Mouse (Mus musculus) CH12.LX (cell line): ENCODE data around the gene Stard10. TPM values are rescaled to one million over a fixed set of nuclear protein-coding genes. Genes with fewer than 3 reads are reported as not detected.

ENCODE experiments used
- DNase-seq: peaks from one replicate; pipeline ENCODE4 v3.0.0-alpha.2; 2013; ENCODE audit errors: extremely low read depth
- H3K27ac ChIP-seq: 2 replicates; pipeline ENCODE4 v1.5.1; 2012; ENCODE audit warnings: low read depth, mild to moderate bottlenecking, control low read depth, moderate library complexity; ENCODE audit not compliant: insufficient read depth
- H3K27me3 ChIP-seq: replicated peaks from 2 replicates; pipeline ENCODE3; 2012; ENCODE audit warnings: inconsistent platforms
- H3K36me3 ChIP-seq, 2 experiments: replicated peaks in 1 of 2; 2 replicates each; pipeline versions ENCODE3 to v1.6.1; 2012; ENCODE audit warnings: inconsistent platforms in 1 of 2, low read length in 1 of 2, mild to moderate bottlenecking in 1 of 2, mixed read lengths in 1 of 2, moderate library complexity in 1 of 2; ENCODE audit not compliant: control insufficient read depth in 1 of 2, insufficient read depth in 1 of 2
- H3K4me1 ChIP-seq, 2 experiments: 2 replicates each; pipeline ENCODE4 v1.6.1; 2012; ENCODE audit warnings: inconsistent platforms in 1 of 2, moderate library complexity in 1 of 2; ENCODE audit not compliant: insufficient read depth in 2 of 2, control insufficient read depth in 1 of 2
- H3K4me2 ChIP-seq: 2 replicates; pipeline ENCODE4 v1.6.1; 2012; ENCODE audit warnings: low read depth, mild to moderate bottlenecking, control low read depth; ENCODE audit not compliant: poor library complexity, insufficient read depth, severe bottlenecking
- H3K4me3 ChIP-seq, 3 experiments: fragments of 150-350 bp in 1 of 3; sonication (generic) in 1 of 3; replicated peaks in 1 of 3; 2 replicates each; pipeline versions ENCODE3 to v1.5.1; 2011 to 2012; ENCODE audit warnings: low read depth in 2 of 3, low read length in 2 of 3, mild to moderate bottlenecking in 2 of 3, moderate library complexity in 2 of 3, control low read depth in 1 of 3, improper control_type of control experiment in 1 of 3, inconsistent platforms in 1 of 3, mixed read lengths in 1 of 3; ENCODE audit not compliant: poor library complexity in 1 of 3
- H3K79me2 ChIP-seq: replicated peaks from 2 replicates; pipeline ENCODE4 v1.6.1; 2012; ENCODE audit warnings: mild to moderate bottlenecking, moderate library complexity; ENCODE audit not compliant: control insufficient read depth, poor library complexity, insufficient read depth, severe bottlenecking; ENCODE audit errors: extremely low read depth
- H3K9ac ChIP-seq: 2 replicates; pipeline ENCODE4 v1.6.1; 2012; ENCODE audit warnings: low read depth, mild to moderate bottlenecking, control low read depth, moderate library complexity; ENCODE audit not compliant: insufficient read depth
- H3K9me3 ChIP-seq: replicated peaks from 2 replicates; pipeline ENCODE3; 2012; ENCODE audit warnings: low read length, inconsistent platforms, mixed read lengths
- BHLHE40 ChIP-seq: IDR thresholded peaks from 2 replicates; pipeline ENCODE4 v1.6.1; 2011; ENCODE audit warnings: mild to moderate bottlenecking, low read depth, low read length, improper control_type of control experiment
- CTCF ChIP-seq, 2 experiments: IDR thresholded peaks in 1 of 2; conservative IDR thresholded peaks in 1 of 2; 2 replicates each; pipeline ENCODE4 v1.5.1; 2011 to 2012; ENCODE audit warnings: low read depth in 2 of 2, low read length in 2 of 2, improper control_type of control experiment in 1 of 2, inconsistent platforms in 1 of 2, mild to moderate bottlenecking in 1 of 2, moderate library complexity in 1 of 2
- ELF1 ChIP-seq: IDR thresholded peaks from 2 replicates; pipeline ENCODE4 v1.6.1; 2014; ENCODE audit warnings: low read depth, mild to moderate bottlenecking, inconsistent platforms, low read length, improper control_type of control experiment
- EP300 ChIP-seq: IDR thresholded peaks from 2 replicates; pipeline ENCODE4 v1.6.1; 2011; ENCODE audit warnings: low read length, improper control_type of control experiment
- ETS1 ChIP-seq: conservative IDR thresholded peaks from 2 replicates; pipeline ENCODE4 v1.6.1; 2012; ENCODE audit warnings: low read depth, mild to moderate bottlenecking, inconsistent platforms, low read length, improper control_type of control experiment, moderate library complexity
- HCFC1 ChIP-seq: IDR thresholded peaks from 2 replicates; pipeline ENCODE4 v1.6.1; 2012; ENCODE audit warnings: low read depth, mild to moderate bottlenecking, inconsistent platforms, low read length, improper control_type of control experiment
- IRF4 ChIP-seq: IDR thresholded peaks from 2 replicates; pipeline ENCODE4 v1.6.1; 2014; ENCODE audit warnings: low read depth, mild to moderate bottlenecking, inconsistent platforms, low read length, improper control_type of control experiment
- JUN ChIP-seq: IDR thresholded peaks from 2 replicates; pipeline ENCODE4 v1.6.1; 2011; ENCODE audit warnings: low read depth, mild to moderate bottlenecking, low read length, improper control_type of control experiment, moderate library complexity; ENCODE audit not compliant: insufficient read depth
- JUND ChIP-seq: conservative IDR thresholded peaks from 2 replicates; pipeline ENCODE4 v1.6.1; 2011; ENCODE audit warnings: low read depth, low read length, improper control_type of control experiment
- KAT2A ChIP-seq: IDR thresholded peaks from 2 replicates; pipeline ENCODE4 v1.6.1; 2012; ENCODE audit warnings: low read length, improper control_type of control experiment, inconsistent platforms; ENCODE audit not compliant: insufficient replicate concordance
- MAX ChIP-seq: IDR thresholded peaks from 2 replicates; pipeline ENCODE4 v1.6.1; 2011; ENCODE audit warnings: low read length, improper control_type of control experiment
- MXI1 ChIP-seq: IDR thresholded peaks from 2 replicates; pipeline ENCODE4 v1.6.1; 2011; ENCODE audit warnings: mild to moderate bottlenecking, low read depth, low read length, improper control_type of control experiment
- PAX5 ChIP-seq: IDR thresholded peaks from 2 replicates; pipeline ENCODE4 v1.6.1; 2012; ENCODE audit warnings: low read length, inconsistent platforms, mixed read lengths
- POLR2A ChIP-seq: IDR thresholded peaks from 2 replicates; pipeline ENCODE4 v1.6.1; 2011; ENCODE audit warnings: low read depth, mild to moderate bottlenecking, improper control_type of control experiment, low read length
- POLR2AphosphoS2 ChIP-seq: IDR thresholded peaks from 2 replicates; pipeline ENCODE4 v1.6.1; 2011; ENCODE audit warnings: low read depth, low read length, improper control_type of control experiment
- SMC3 ChIP-seq: IDR thresholded peaks from 2 replicates; pipeline ENCODE4 v1.6.1; 2011; ENCODE audit warnings: low read depth, low read length, improper control_type of control experiment
- TBP ChIP-seq: conservative IDR thresholded peaks from 2 replicates; pipeline ENCODE4 v1.6.1; 2011; ENCODE audit warnings: low read depth, low read length, improper control_type of control experiment
- TCF12 ChIP-seq: IDR thresholded peaks from 2 replicates; pipeline ENCODE4 v1.6.1; 2014; ENCODE audit warnings: low read depth, mild to moderate bottlenecking, inconsistent platforms, low read length, improper control_type of control experiment
- USF1 ChIP-seq: IDR thresholded peaks from 2 replicates; pipeline ENCODE4 v1.6.1; 2014; ENCODE audit warnings: low read depth, mild to moderate bottlenecking, inconsistent platforms, low read length, improper control_type of control experiment
- dilution Hi-C: fragments of 300-500 bp; cut with MboI; formaldehyde crosslinking; loops from 2 replicates; pipeline ENCODE4 v1.14.3; 2020; ENCODE audit warnings: low sequenced_read_pairs; ENCODE audit not compliant: extremely low pct_unique_long_range_greater_than_20kb, extremely low pct_ligation_motif_present
- in situ Hi-C: fragments of 300-500 bp; cut with MboI; formaldehyde crosslinking; loops from 3 replicates; pipeline ENCODE4 v1.14.3; 2019; ENCODE audit warnings: low sequenced_read_pairs, low pct_ligation_motif_present, low pct_unique_long_range_greater_than_20kb, mixed read lengths
- polyA plus RNA-seq: library from polyadenylated mRNA; unstranded; fragments of >175 nt; gene quantifications from 2 replicates; pipeline ENCODE4 v1.2.1, GENCODE M21; 2012; ENCODE audit warnings: low read depth; ENCODE audit not compliant: insufficient read length
- total RNA-seq, 2 experiments: library from RNA; depleted of rRNA; stranded (reverse); fragments of 300-350 nt in 1 of 2; fragments of >200 nt in 1 of 2; gene quantifications; 2 replicates each; pipeline ENCODE4 v1.2.3; 2012 to 2014

Gene Stard10
- total and polyA plus RNA-seq, 3 experiments = 2.4 to 12.7 (median 6.7) TPM

- in situ Hi-C loops (no loop called here), dilution Hi-C loops (no loop called here)
- Histone ChIP-seq H3K27ac (no peak overlapping the region), H3K4me3 (no peak overlapping the region), H3K27me3 (no peaks in the 10 kb centered on the region), H3K4me1 (peaks cover 16 to 76% of the 10 kb centered on the region in 2 experiments), H3K9ac (no peak overlapping the region), H3K4me2 (no peak overlapping the region), H3K36me3 (peaks cover 70 to 91% of the 10 kb centered on the region in 2 experiments), H3K9me3 (no peaks in the 10 kb centered on the region), H3K79me2 (no peaks in the 10 kb centered on the region)
- TF ChIP-seq KAT2A (no peak), JUN (no peak), JUND (no peak), MAX (no peak), TCF12 (no peak), PAX5 (no peak), TBP (no peak), SMC3 (no peak), CTCF (conservative IDR thresholded peaks at IDR 0.05 in 1 of 2, IDR thresholded peaks at IDR 0.05 in 1 of 2; ENCODE audit: low read depth in 2 of 2, low read length in 2 of 2) (no peak)
- DNase-seq = no peak
Measured at GRCm38 (mm10) chr7:101292086-101292485, 24.8 kb upstream of the Stard10 start.

GRCm38 (mm10) chr7:101292696-101293095 lies 24.2 kb upstream of the Stard10 start:
- Histone ChIP-seq H3K9ac (no peak overlapping the region), H3K27me3 (no peaks in the 10 kb centered on the region), H3K4me3 (no peak overlapping the region), H3K36me3 (peaks cover 67 to 91% of the 10 kb centered on the region in 2 experiments), H3K4me2 (peak overlapping the region; percentile 14; the same call in 1 of the 2 replicates), H3K27ac (peak overlapping the region; percentile 50; the same call in 1 of the 2 replicates), H3K9me3 (no peaks in the 10 kb centered on the region), H3K4me1 (peaks cover 14 to 76% of the 10 kb centered on the region in 2 experiments), H3K79me2 (no peaks in the 10 kb centered on the region)
- in situ Hi-C loops = no loop called here
- peak; percentile 70 for DNase-seq
- dilution Hi-C loops = no loop called here
- TF ChIP-seq HCFC1 = peak; percentile 10; the same call in 1 of the 2 replicates
- TF ChIP-seq USF1 = no peak
- 0 out of 2 replicates have a peak, but pooled peaks have one; percentile 28 for TF ChIP-seq KAT2A
- TF ChIP-seq TCF12 = peak; percentile 75
- TF ChIP-seq ETS1 = peak; percentile 45
- TF ChIP-seq MXI1 = peak; percentile 39; the same call in 1 of the 2 replicates
- TF ChIP-seq BHLHE40 = peak; percentile 32
- peak; percentile 16; the same call in 1 of the 2 replicates for TF ChIP-seq ELF1
- peak; percentile 50; the same call in 1 of the 2 replicates for TF ChIP-seq IRF4
- no peak for TF ChIP-seq POLR2A
- TF ChIP-seq POLR2AphosphoS2 = no peak
- peak; percentile 74 for TF ChIP-seq EP300
